Mouse (Mus musculus): ENCODE data around the gene E330034G19Rik. TPM values are rescaled to one million over a fixed set of nuclear protein-coding genes. Genes with fewer than 3 reads are reported as not detected.
"Not testable (repeated sequence)": the region's sequence is repeated elsewhere in the genome, so short reads cannot be mapped to it uniquely, and the experiment has no call there.

Gene E330034G19Rik
- polyA plus RNA-seq, 1 experiment from 2014 or later, result not detected

DNA sequence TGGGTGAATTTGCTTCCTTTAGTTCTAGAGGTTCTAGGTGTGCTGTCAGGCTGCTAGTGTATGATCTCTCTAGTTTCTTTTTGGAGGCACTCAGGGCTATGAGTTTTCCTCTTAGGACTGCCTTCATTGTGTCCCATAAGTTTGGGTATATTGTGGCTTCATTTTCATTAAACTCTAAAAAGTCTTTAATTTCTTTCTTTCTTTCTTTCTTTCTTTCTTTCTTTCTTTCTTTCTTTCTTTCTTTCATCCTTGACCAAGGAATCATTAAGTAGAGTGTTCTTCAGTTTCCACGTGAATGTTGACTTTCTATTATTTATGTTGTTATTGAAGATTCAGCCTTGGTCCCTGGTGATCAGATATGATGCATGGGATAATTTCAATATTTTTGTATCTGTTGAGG, 9.1 kb downstream of the E330034G19Rik start:
- not testable (repeated sequence) for H3K27ac ChIP-seq (ENCODE audit: low read length); H3K4me1 ChIP-seq (replicated peaks; ENCODE audit: control insufficient read depth, insufficient read depth, low read length); ATAC-seq (ENCODE audit: low read depth); H3K27me3 ChIP-seq (ENCODE audit: control insufficient read depth, insufficient read depth, low read depth, low read length); H3K9ac ChIP-seq (ENCODE audit: low read length); H3K36me3 ChIP-seq (ENCODE audit: control insufficient read depth, insufficient read depth, low read length); H3K4me2 ChIP-seq (ENCODE audit: low read depth, low read length); H3K9me3 ChIP-seq (ENCODE audit: control insufficient read depth, low read length); H3K4me3 ChIP-seq (ENCODE audit: low read length)
- 81% methylated on average over 1 of the region's 1 CpGs for WGBS

DNA sequence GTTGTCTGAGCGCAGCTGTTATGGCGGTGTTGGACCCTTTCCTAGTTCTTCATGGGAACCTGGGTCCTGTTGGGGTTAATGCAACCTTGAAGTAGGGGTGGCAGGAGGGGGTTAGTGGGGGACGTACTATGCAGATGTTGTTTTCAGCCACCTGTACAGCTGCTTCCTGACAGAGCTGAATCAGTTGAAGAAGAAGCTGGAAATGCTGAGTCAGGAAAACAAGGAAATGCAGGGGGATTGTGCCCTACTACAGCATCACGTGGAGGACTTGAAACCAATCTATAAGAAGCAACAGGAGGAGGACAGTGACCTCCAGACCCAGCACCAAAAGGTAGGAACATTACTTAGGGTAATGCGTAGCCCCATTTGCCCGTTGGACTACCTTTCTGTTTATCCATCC, 13.7 kb downstream of the E330034G19Rik start:
- Histone ChIP-seq H3K27ac (ENCODE audit: low read length) (no peak overlapping the region), H3K4me1 (replicated peaks; ENCODE audit: control insufficient read depth, insufficient read depth, low read length) (no peaks in the 10 kb centered on the region), H3K4me3 (ENCODE audit: low read length) (no peak overlapping the region), H3K36me3 (ENCODE audit: control insufficient read depth, insufficient read depth, low read length) (no peaks in the 10 kb centered on the region), H3K27me3 (ENCODE audit: control insufficient read depth, insufficient read depth, low read depth, low read length) (no peaks in the 10 kb centered on the region), H3K9ac (ENCODE audit: low read length) (no peak overlapping the region), H3K4me2 (ENCODE audit: low read depth, low read length) (no peak overlapping the region), H3K9me3 (ENCODE audit: control insufficient read depth, low read length) (no peaks in the 10 kb centered on the region)
- no peak for ATAC-seq (ENCODE audit: low read depth)
- 72% methylated on average over 6 of the region's 6 CpGs for WGBS

DNA sequence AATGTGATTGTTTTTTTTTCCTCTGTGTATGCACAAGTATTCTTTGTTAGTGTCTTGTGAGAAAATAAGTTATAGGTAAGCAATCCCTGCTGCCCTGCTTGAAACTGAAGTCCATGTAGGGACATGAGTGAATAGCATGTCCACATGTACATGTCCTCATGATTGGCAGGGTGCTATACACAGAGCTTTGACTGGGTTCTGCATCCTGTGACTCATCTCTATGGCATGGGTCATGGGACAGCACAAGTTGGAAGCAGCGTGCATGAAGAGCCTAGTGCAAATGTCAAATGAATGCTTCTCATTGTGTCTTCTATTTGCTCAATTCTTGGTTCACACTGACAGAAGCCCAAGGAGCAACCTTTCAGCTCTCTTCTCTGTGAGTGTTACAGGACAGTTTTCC, 14.1 kb downstream of the E330034G19Rik start:
- no peaks in the 10 kb centered on the region for H3K9me3 ChIP-seq (ENCODE audit: control insufficient read depth, low read length)
- no peak overlapping the region for H3K4me2 ChIP-seq (ENCODE audit: low read depth, low read length)
- no peak for ATAC-seq (ENCODE audit: low read depth)
- no peaks in the 10 kb centered on the region for H3K4me1 ChIP-seq (replicated peaks; ENCODE audit: control insufficient read depth, insufficient read depth, low read length)
- 50% methylated on average over 1 of the region's 1 CpGs for WGBS
- no peaks in the 10 kb centered on the region for H3K27me3 ChIP-seq (ENCODE audit: control insufficient read depth, insufficient read depth, low read depth, low read length)
- no peak overlapping the region for H3K4me3 ChIP-seq (ENCODE audit: low read length)
- H3K27ac ChIP-seq (ENCODE audit: low read length), result no peak overlapping the region
- H3K9ac ChIP-seq (ENCODE audit: low read length), result no peak overlapping the region
- no peaks in the 10 kb centered on the region for H3K36me3 ChIP-seq (ENCODE audit: control insufficient read depth, insufficient read depth, low read length)

DNA sequence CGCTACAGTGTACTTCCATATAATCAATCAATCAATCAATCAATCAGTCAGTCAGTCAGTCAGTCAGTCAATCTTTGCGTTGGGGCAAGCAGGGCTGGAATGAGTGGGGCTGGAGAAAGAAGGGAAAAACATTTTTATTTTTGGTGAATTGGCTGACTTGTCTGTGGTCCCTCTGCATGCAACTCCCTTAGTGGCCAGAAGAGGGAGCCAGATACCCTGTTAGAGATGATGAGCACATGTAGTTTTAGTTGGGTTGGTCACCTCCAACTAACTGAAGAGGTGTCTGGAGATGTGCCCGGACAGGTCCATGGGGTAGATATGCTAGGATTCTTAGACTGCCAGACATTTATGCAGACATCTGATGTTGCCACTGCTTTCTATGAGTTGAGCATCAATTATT, 18.1 kb downstream of the E330034G19Rik start:
- WGBS, result 29% methylated on average over 3 of the region's 3 CpGs
- no peaks in the 10 kb centered on the region for H3K4me1 ChIP-seq (replicated peaks; ENCODE audit: control insufficient read depth, insufficient read depth, low read length)
- H3K9ac ChIP-seq (ENCODE audit: low read length), result no peak overlapping the region
- H3K4me2 ChIP-seq (ENCODE audit: low read depth, low read length), result no peak overlapping the region
- no peak for ATAC-seq (ENCODE audit: low read depth)
- no peaks in the 10 kb centered on the region for H3K36me3 ChIP-seq (ENCODE audit: control insufficient read depth, insufficient read depth, low read length)
- H3K9me3 ChIP-seq (ENCODE audit: control insufficient read depth, low read length), result no peaks in the 10 kb centered on the region
- H3K27me3 ChIP-seq (ENCODE audit: control insufficient read depth, insufficient read depth, low read depth, low read length), result no peaks in the 10 kb centered on the region
- H3K27ac ChIP-seq (ENCODE audit: low read length), result no peak overlapping the region
- H3K4me3 ChIP-seq (ENCODE audit: low read length), result no peak overlapping the region

DNA sequence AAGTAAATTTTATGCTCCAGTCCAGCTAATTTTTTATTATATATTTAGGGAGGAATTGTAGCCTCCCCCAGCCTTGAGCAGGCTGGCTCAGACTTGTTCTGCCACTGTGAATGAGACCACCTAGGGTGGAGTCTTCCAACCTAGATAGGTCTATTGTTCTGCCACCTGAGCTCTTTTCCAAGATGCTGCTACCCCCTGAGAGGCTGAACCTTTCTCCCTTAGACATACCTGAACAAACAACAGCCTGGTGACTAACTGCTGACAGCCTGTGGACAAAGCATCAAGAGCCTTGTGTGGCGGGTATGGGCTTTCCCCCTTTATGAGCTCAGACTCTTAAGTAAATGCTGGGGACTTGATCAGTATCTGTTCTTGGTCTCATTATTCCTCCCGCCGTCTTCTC, 54.0 kb downstream of the E330034G19Rik start:
- not testable (repeated sequence) for H3K9ac ChIP-seq (ENCODE audit: low read length); H3K4me3 ChIP-seq (ENCODE audit: low read length); H3K27ac ChIP-seq (ENCODE audit: low read length); H3K9me3 ChIP-seq (ENCODE audit: control insufficient read depth, low read length); H3K27me3 ChIP-seq (ENCODE audit: control insufficient read depth, insufficient read depth, low read depth, low read length); H3K36me3 ChIP-seq (ENCODE audit: control insufficient read depth, insufficient read depth, low read length); H3K4me2 ChIP-seq (ENCODE audit: low read depth, low read length); H3K4me1 ChIP-seq (replicated peaks; ENCODE audit: control insufficient read depth, insufficient read depth, low read length); ATAC-seq (ENCODE audit: low read depth)
- WGBS, result 71% methylated on average over 3 of the region's 3 CpGs

DNA sequence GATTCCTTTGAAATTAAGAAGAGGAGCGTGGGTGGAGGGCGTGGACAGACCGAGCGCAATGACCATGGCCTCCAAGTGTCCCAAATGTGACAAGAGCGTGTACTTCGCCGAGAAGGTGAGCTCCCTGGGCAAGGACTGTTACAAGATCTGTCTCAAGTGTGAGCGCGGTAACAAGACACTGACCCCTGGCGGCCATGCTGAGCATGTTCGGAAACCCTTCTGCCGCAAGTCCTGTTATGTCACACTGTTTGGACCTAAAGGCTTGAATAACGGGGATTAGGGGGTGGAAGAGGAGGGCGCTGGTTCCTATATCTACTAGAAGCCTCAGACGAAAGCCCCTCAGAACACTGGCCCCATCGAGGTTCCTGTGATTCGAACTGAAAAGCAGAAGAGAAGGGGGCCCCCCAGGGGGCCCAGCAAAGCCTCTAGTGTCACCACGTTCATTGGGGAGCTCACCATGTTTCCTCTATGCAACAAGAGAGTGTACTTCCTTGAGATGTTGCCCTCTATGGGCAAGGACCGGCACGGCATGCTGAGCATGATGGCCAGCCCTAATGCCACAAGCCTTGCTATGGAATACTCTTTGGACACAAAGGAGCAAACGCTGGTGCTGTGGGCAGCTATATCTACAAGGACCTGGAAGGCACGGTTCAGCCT, 65.4 kb downstream of the E330034G19Rik start:
- Histone ChIP-seq H3K27me3 (ENCODE audit: control insufficient read depth, insufficient read depth, low read depth, low read length) (no peaks in the 10 kb centered on the region), H3K4me2 (ENCODE audit: low read depth, low read length) (no peak overlapping the region), H3K27ac (ENCODE audit: low read length) (no peak overlapping the region), H3K4me1 (replicated peaks; ENCODE audit: control insufficient read depth, insufficient read depth, low read length) (no peaks in the 10 kb centered on the region), H3K36me3 (ENCODE audit: control insufficient read depth, insufficient read depth, low read length) (no peaks in the 10 kb centered on the region), H3K4me3 (ENCODE audit: low read length) (no peak overlapping the region), H3K9ac (ENCODE audit: low read length) (no peak overlapping the region), H3K9me3 (ENCODE audit: control insufficient read depth, low read length) (no peaks in the 10 kb centered on the region)
- ATAC-seq (ENCODE audit: low read depth), result no peak
- WGBS, result 62% methylated on average over 22 of the region's 22 CpGs

Other genes starting within 250 kb of the E330034G19Rik start
- gene Dlg5, start 47.3 kb upstream of the E330034G19Rik start, polyA plus RNA-seq (2015; fragmentation: Nextera tagmentation; extraction: Ambion mirVana), result 9.9 and 11.8 TPM in 2 replicates
- gene Polr3a, start 193.8 kb downstream of the E330034G19Rik start, polyA plus RNA-seq (2015; fragmentation: Nextera tagmentation; extraction: Ambion mirVana), result 16.8 and 17.9 TPM in 2 replicates
- 792 and 827 TPM in 2 replicates for gene Rps24, start 193.9 kb downstream of the E330034G19Rik start, polyA plus RNA-seq (2015; fragmentation: Nextera tagmentation; extraction: Ambion mirVana)